Mouse (Mus musculus): ENCODE measurements around the gene 1700021F05Rik.

- TF ChIP-seq EP300 (IDR thresholded peaks at IDR 0.05; ENCODE audit: low read depth) (no peak), CTCF (IDR thresholded peaks at IDR 0.05; ENCODE audit: low read depth) (no peak)
These were observed 33.6 kb upstream of the 1700021F05Rik start for GRCm38 (mm10) chr10:43574352-43574751.

Measured in liver, postnatal 0 days (tissue).